Mouse (Mus musculus): Measurements from ENCODE around the gene Spop. TPM values are rescaled to one million over a fixed set of nuclear protein-coding genes. Genes with fewer than 3 reads are reported as not detected.

Spop gene
- polyA plus RNA-seq, 1 experiment: 124 TPM

- Histone ChIP-seq H3K4me3 (ENCODE audit: insufficient read depth, low read length) (no peak overlapping the region), H3K4me1 (ENCODE audit: control insufficient read depth, insufficient read depth, low read length) (peaks cover 6% of the 10 kb centered on the region), H3K27ac (ENCODE audit: insufficient read depth, low read depth, low read length) (no peak overlapping the region)
- TF ChIP-seq POLR2A (IDR thresholded peaks at IDR 0.05; ENCODE audit: borderline replicate concordance, low read depth, low read length) (no peak), CTCF (IDR thresholded peaks at IDR 0.05; ENCODE audit: low read depth, low read length) (no peak)
Measured at GRCm38 (mm10) chr11:95371182-95371581, 42.7 kb upstream of the Spop start.

- TF ChIP-seq CTCF (IDR thresholded peaks at IDR 0.05; ENCODE audit: low read depth, low read length) (no peak), POLR2A (IDR thresholded peaks at IDR 0.05; ENCODE audit: borderline replicate concordance, low read depth, low read length) (no peak)
- Histone ChIP-seq H3K4me1 (ENCODE audit: control insufficient read depth, insufficient read depth, low read length) (peaks cover 10% of the 10 kb centered on the region; the same call in 1 of the 2 replicates), H3K27ac (ENCODE audit: insufficient read depth, low read depth, low read length) (no peak overlapping the region), H3K4me3 (ENCODE audit: insufficient read depth, low read length) (no peak overlapping the region)
Measured at GRCm38 (mm10) chr11:95378926-95379325, 35.0 kb upstream of the Spop start.

- Histone ChIP-seq H3K4me1 (ENCODE audit: control insufficient read depth, insufficient read depth, low read length) (peaks cover 10% of the 10 kb centered on the region; the same call in 1 of the 2 replicates), H3K4me3 (ENCODE audit: insufficient read depth, low read length) (no peak overlapping the region), H3K27ac (ENCODE audit: insufficient read depth, low read depth, low read length) (no peak overlapping the region)
- TF ChIP-seq CTCF (IDR thresholded peaks at IDR 0.05; ENCODE audit: low read depth, low read length) (no peak), POLR2A (IDR thresholded peaks at IDR 0.05; ENCODE audit: borderline replicate concordance, low read depth, low read length) (no peak)
Measured at GRCm38 (mm10) chr11:95379552-95379951, 34.3 kb upstream of the Spop start.

- H3K4me3 ChIP-seq (ENCODE audit: insufficient read depth, low read length): no peak overlapping the region
- peaks cover 10% of the 10 kb centered on the region; the same call in 1 of the 2 replicates for H3K4me1 ChIP-seq (ENCODE audit: control insufficient read depth, insufficient read depth, low read length)
- no peak overlapping the region for H3K27ac ChIP-seq (ENCODE audit: insufficient read depth, low read depth, low read length)
- TF ChIP-seq CTCF (IDR thresholded peaks at IDR 0.05; ENCODE audit: low read depth, low read length): no peak
- TF ChIP-seq POLR2A (IDR thresholded peaks at IDR 0.05; ENCODE audit: borderline replicate concordance, low read depth, low read length): no peak
Measured at GRCm38 (mm10) chr11:95380711-95381110, 33.2 kb upstream of the Spop start.

- Histone ChIP-seq H3K4me1 (ENCODE audit: control insufficient read depth, insufficient read depth, low read length) (peaks cover 12% of the 10 kb centered on the region), H3K27ac (ENCODE audit: insufficient read depth, low read depth, low read length) (no peak overlapping the region), H3K4me3 (ENCODE audit: insufficient read depth, low read length) (no peak overlapping the region)
- TF ChIP-seq POLR2A (IDR thresholded peaks at IDR 0.05; ENCODE audit: borderline replicate concordance, low read depth, low read length) (no peak), CTCF (IDR thresholded peaks at IDR 0.05; ENCODE audit: low read depth, low read length) (no peak)
Measured at GRCm38 (mm10) chr11:95381146-95381545, 32.7 kb upstream of the Spop start.

GRCm38 (mm10) chr11:95383331-95383986 lies 30.4 kb upstream of the Spop start:
- TF ChIP-seq CTCF (IDR thresholded peaks at IDR 0.05; ENCODE audit: low read depth, low read length) (no peak), POLR2A (IDR thresholded peaks at IDR 0.05; ENCODE audit: borderline replicate concordance, low read depth, low read length) (no peak)
- peaks cover 13% of the 10 kb centered on the region for H3K4me1 ChIP-seq (ENCODE audit: control insufficient read depth, insufficient read depth, low read length)
- H3K27ac ChIP-seq (ENCODE audit: insufficient read depth, low read depth, low read length): no peak overlapping the region

GRCm38 (mm10) chr11:95384004-95384318 lies 29.9 kb upstream of the Spop start:
- Histone ChIP-seq H3K4me1 (ENCODE audit: control insufficient read depth, insufficient read depth, low read length) (peaks cover 13% of the 10 kb centered on the region), H3K27ac (ENCODE audit: insufficient read depth, low read depth, low read length) (no peak overlapping the region), H3K4me3 (ENCODE audit: insufficient read depth, low read length) (peak overlapping the region; percentile 9; the same call in 1 of the 2 replicates)
- no peak for TF ChIP-seq POLR2A (IDR thresholded peaks at IDR 0.05; ENCODE audit: borderline replicate concordance, low read depth, low read length)
- TF ChIP-seq CTCF (IDR thresholded peaks at IDR 0.05; ENCODE audit: low read depth, low read length): no peak

More at GRCm38 (mm10) chr11:95383331-95383986, 30.4 kb upstream of the Spop start:
- H3K4me3 ChIP-seq (ENCODE audit: insufficient read depth, low read length): no peak overlapping the region

GRCm38 (mm10) chr11:95384319-95384972 lies 29.4 kb upstream of the Spop start, which contains the start of gene Slc35b1:
TSS of gene Slc35b1 (plus strand) at chr11:95384692.
- peaks cover 12% of the 10 kb centered on the region for H3K4me1 ChIP-seq (ENCODE audit: control insufficient read depth, insufficient read depth, low read length)
- TF ChIP-seq CTCF (IDR thresholded peaks at IDR 0.05; ENCODE audit: low read depth, low read length) (peak; percentile 62), POLR2A (IDR thresholded peaks at IDR 0.05; ENCODE audit: borderline replicate concordance, low read depth, low read length) (no peak)
- H3K4me3 ChIP-seq (ENCODE audit: insufficient read depth, low read length): peak within 1 kb of the TSS; percentile 91
- H3K27ac ChIP-seq (ENCODE audit: insufficient read depth, low read depth, low read length): peak within 1 kb of the TSS; percentile 88

- Histone ChIP-seq H3K4me1 (ENCODE audit: control insufficient read depth, insufficient read depth, low read length) (peaks cover 7% of the 10 kb centered on the region), H3K27ac (ENCODE audit: insufficient read depth, low read depth, low read length) (no peak overlapping the region), H3K4me3 (ENCODE audit: insufficient read depth, low read length) (peak overlapping the region; percentile 91)
- no peak for TF ChIP-seq POLR2A (IDR thresholded peaks at IDR 0.05; ENCODE audit: borderline replicate concordance, low read depth, low read length)
- no peak for TF ChIP-seq CTCF (IDR thresholded peaks at IDR 0.05; ENCODE audit: low read depth, low read length)
Measured at GRCm38 (mm10) chr11:95384973-95385320, 28.9 kb upstream of the Spop start.

- TF ChIP-seq CTCF (IDR thresholded peaks at IDR 0.05; ENCODE audit: low read depth, low read length): no peak
- no peak for TF ChIP-seq POLR2A (IDR thresholded peaks at IDR 0.05; ENCODE audit: borderline replicate concordance, low read depth, low read length)
- no peak overlapping the region for H3K27ac ChIP-seq (ENCODE audit: insufficient read depth, low read depth, low read length)
- no peak overlapping the region for H3K4me3 ChIP-seq (ENCODE audit: insufficient read depth, low read length)
- H3K4me1 ChIP-seq (ENCODE audit: control insufficient read depth, insufficient read depth, low read length): peaks cover 4% of the 10 kb centered on the region; the same call in 1 of the 2 replicates
Measured at GRCm38 (mm10) chr11:95387354-95387753, 26.5 kb upstream of the Spop start.

Measured in bone marrow macrophage, adult 2 months (primary cell).